In genomic region chr19:37777961-37778360, GRCm38 (mm10) we compare ENCODE assay signal across 14 mouse cellular contexts.
A peak's percentile ranks its signal among the peaks of the same experiment; 100 is the strongest.
DNase-seq lines count a peak whose midpoint lies in the region; ATAC-seq and TF ChIP-seq lines count a peak whose summit lies in the region.
"Had no signal": no experiment of that assay in that cellular context is flagged by ENCODE, and none has a peak within 500 bp of the region (broad histone marks: within the 10 kb centered on the region; RNA-seq: fewer than 3 reads in every experiment).

No protein-coding gene starts in this region.

- H3K4me2 ChIP-seq in hindbrain, embryonic 13.5 days = no peak overlapping the region
- no peak overlapping the region for H3K4me2 ChIP-seq in hindbrain, embryonic 12.5 days (replicated peaks)

- TF ChIP-seq POLR2A in brain, embryonic 14.5 days (IDR thresholded peaks at IDR 0.05; ENCODE audit: borderline replicate concordance, extremely low read depth, insufficient read depth, insufficient read length, poor library complexity, severe bottlenecking) = no peak

- H3K27ac ChIP-seq in hindbrain, embryonic 13.5 days = no peak overlapping the region
- H3K27ac ChIP-seq in hindbrain, embryonic 12.5 days = no peak overlapping the region
- H3K27ac ChIP-seq: kidney, postnatal 0 days; macrophage had no signal

- no peaks in the 10 kb centered on the region for H3K27me3 ChIP-seq in hindbrain, embryonic 13.5 days
- H3K27me3 ChIP-seq in hindbrain, embryonic 12.5 days = no peaks in the 10 kb centered on the region

- H3K9me3 ChIP-seq in hindbrain, embryonic 13.5 days = no peaks in the 10 kb centered on the region
- no peaks in the 10 kb centered on the region for H3K9me3 ChIP-seq in hindbrain, embryonic 12.5 days (replicated peaks)

- WGBS in hindbrain, embryonic 13.5 days = 31% methylated on average over 6 of the region's 6 CpGs
- 54% methylated on average over 6 of the region's 6 CpGs for WGBS in hindbrain, embryonic 12.5 days

- no peak overlapping the region for H3K4me3 ChIP-seq in hindbrain, embryonic 13.5 days
- no peak overlapping the region for H3K4me3 ChIP-seq in hindbrain, embryonic 12.5 days

- no peak for TF ChIP-seq CTCF in brain, embryonic 14.5 days (IDR thresholded peaks at IDR 0.05; ENCODE audit: borderline replicate concordance, extremely low read depth, insufficient read depth, insufficient read length)

- H3K36me3 ChIP-seq in hindbrain, embryonic 13.5 days = no peaks in the 10 kb centered on the region
- no peaks in the 10 kb centered on the region for H3K36me3 ChIP-seq in hindbrain, embryonic 12.5 days

- peak; percentile 27 to 32 for DNase-seq in cerebellum, postnatal 14 days
- DNase-seq in cerebellum, adult 18-20 months = no peak
- DNase-seq in brain, embryonic 14.5 days (ENCODE audit: low read depth) = peak; percentile 76
- peak; percentile 60 for DNase-seq in lung, postnatal 10 days
- DNase-seq in ovary, adult 18-20 months (ENCODE audit: low spot score) = no peak
- DNase-seq in embryo, embryonic 10 days (ENCODE audit: low spot score) = no peak
- DNase-seq: cerebellum, postnatal 36 days; gastrocnemius, postnatal 36 days; spleen, adult 18-20 months had no signal

- peaks cover 5% of the 10 kb centered on the region; the same call in 1 of the 2 replicates for H3K4me1 ChIP-seq in hindbrain, embryonic 13.5 days (replicated peaks)
- peaks cover 3% of the 10 kb centered on the region; the same call in 1 of the 2 replicates for H3K4me1 ChIP-seq in hindbrain, embryonic 12.5 days

- no peak overlapping the region for H3K9ac ChIP-seq in hindbrain, embryonic 13.5 days
- H3K9ac ChIP-seq in hindbrain, embryonic 12.5 days = no peak overlapping the region

- 0 out of 2 replicates have a peak, but pooled peaks have one; percentile 28 for ATAC-seq in hindbrain, embryonic 13.5 days (ENCODE audit: low FRiP score)
- no peak for ATAC-seq in hindbrain, embryonic 12.5 days (ENCODE audit: low FRiP score)
- ATAC-seq: activated CD4-positive, CD25-positive, alpha-beta regulatory T cell, adult 4 months had no signal

Comparison
In these comparisons a context has a peak if more than half of its experiments do, and no peak if none do; other contexts are left out.
1. DNase-seq: peak in cerebellum, postnatal 14 days (2 of 2), brain, embryonic 14.5 days (single experiment) and lung, postnatal 10 days (single experiment); none in cerebellum, adult 18-20 months (0 of 2), ovary, adult 18-20 months (single experiment) and embryo, embryonic 10 days (single experiment).